Mouse (Mus musculus) embryonic facial prominence, embryonic 10.5 days (tissue): ENCODE data around the gene Strip1. TPM values are rescaled to one million over a fixed set of nuclear protein-coding genes. Genes with fewer than 3 reads are reported as not detected.
A peak's percentile ranks its signal among the peaks of the same experiment; 100 is the strongest.
"Not testable (repeated sequence)": the region's sequence is repeated elsewhere in the genome, so short reads cannot be mapped to it uniquely, and the experiment has no call there.

ENCODE experiments used
- DNase-seq: peaks from one replicate; pipeline ENCODE4 v3.0.0-alpha.2; 2017; ENCODE audit warnings: low spot score
- H3K27ac ChIP-seq: fragments of 300-500 bp; sonication (generic); replicated peaks from 2 replicates; pipeline ENCODE4 v1.5.1; 2016; ENCODE audit warnings: mild to moderate bottlenecking
- H3K27me3 ChIP-seq: fragments of 300-500 bp; sonication (generic); replicated peaks from 2 replicates; pipeline ENCODE4 v1.6.1; 2016; ENCODE audit warnings: low read depth, mild to moderate bottlenecking; ENCODE audit not compliant: poor library complexity, severe bottlenecking
- H3K36me3 ChIP-seq: fragments of 300-500 bp; sonication (generic); replicated peaks from 2 replicates; pipeline ENCODE4 v1.6.1; 2016; ENCODE audit warnings: mild to moderate bottlenecking, moderate library complexity
- H3K4me1 ChIP-seq: fragments of 300-500 bp; sonication (generic); 2 replicates; pipeline ENCODE4 v1.6.1; 2016
- H3K4me3 ChIP-seq: fragments of 300-500 bp; sonication (generic); 2 replicates; pipeline ENCODE4 v1.5.1; 2016; ENCODE audit warnings: mild to moderate bottlenecking, moderate library complexity
- H3K9me3 ChIP-seq: fragments of 300-500 bp; sonication (generic); 2 replicates; pipeline ENCODE4 v1.6.1; 2016; ENCODE audit warnings: mild to moderate bottlenecking
- WGBS: fragments of 180-500 bp; shearing (Covaris S2); methylation state at CpG from one replicate; pipeline ENCODE4 v1.1.7; 2016; 5-methylcytosine and 5-hydroxymethylcytosine counted together
- polyA plus RNA-seq: library from polyadenylated mRNA; unstranded; fragments of >200 nt; fragmentation: Nextera tagmentation; extraction: Ambion mirVana; gene quantifications from 2 replicates; pipeline ENCODE4 v1.2.1, GENCODE M21; 2016

The Strip1 gene
- polyA plus RNA-seq, 1 experiment from 2014 or later = 70.0 TPM

DNA sequence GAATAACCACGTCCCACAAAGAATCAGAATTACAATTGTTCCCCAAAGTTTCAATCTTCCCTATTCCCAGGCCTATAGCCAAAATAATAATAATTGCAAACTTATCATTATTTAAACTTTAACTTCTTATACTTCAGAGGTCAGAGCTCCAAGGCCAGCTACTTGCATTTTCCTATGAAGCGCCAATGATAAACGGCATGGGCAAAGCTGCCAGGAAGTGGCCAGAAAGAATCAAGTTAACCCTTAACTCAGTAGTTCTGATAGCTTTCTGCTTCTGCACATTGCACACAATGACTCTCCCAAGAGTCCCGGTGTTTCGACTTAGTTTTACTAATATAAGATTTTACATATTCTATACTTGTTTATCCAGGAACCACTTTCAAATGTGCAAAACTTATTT lies 18.8 kb upstream of the Strip1 start:
- not testable (repeated sequence) for H3K4me1 ChIP-seq, H3K9me3 ChIP-seq, H3K36me3 ChIP-seq, H3K27me3 ChIP-seq, H3K4me3 ChIP-seq, DNase-seq, H3K27ac ChIP-seq
- 80% methylated on average over 5 of the region's 5 CpGs for WGBS

DNA sequence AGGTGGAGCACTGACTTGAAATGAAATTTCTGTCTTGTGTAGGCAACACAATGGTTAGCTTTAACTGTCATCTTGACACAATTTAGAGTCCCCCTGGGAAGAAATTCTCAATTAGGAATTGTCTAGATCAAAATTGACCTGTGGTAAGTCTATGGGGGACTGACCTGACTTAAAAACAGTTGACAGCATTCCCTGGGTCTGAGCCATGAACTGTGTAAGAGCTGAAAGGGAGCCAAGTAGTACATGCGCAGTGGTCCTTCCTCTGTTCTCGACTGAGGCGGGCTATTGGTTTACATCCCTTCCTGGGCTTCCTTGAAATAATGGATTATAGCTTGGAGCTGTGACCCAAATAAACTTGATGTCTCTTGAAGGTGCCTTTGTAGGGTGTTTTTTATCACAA lies 15.5 kb upstream of the Strip1 start:
- no peak overlapping the region for H3K27ac ChIP-seq
- H3K36me3 ChIP-seq = no peaks in the 10 kb centered on the region
- WGBS = 93% methylated on average over 3 of the region's 3 CpGs
- H3K27me3 ChIP-seq = no peaks in the 10 kb centered on the region
- no peak for DNase-seq
- H3K4me3 ChIP-seq = no peak overlapping the region
- H3K4me1 ChIP-seq = peaks cover 4% of the 10 kb centered on the region; the same call in 1 of the 2 replicates
- H3K9me3 ChIP-seq = no peaks in the 10 kb centered on the region

DNA sequence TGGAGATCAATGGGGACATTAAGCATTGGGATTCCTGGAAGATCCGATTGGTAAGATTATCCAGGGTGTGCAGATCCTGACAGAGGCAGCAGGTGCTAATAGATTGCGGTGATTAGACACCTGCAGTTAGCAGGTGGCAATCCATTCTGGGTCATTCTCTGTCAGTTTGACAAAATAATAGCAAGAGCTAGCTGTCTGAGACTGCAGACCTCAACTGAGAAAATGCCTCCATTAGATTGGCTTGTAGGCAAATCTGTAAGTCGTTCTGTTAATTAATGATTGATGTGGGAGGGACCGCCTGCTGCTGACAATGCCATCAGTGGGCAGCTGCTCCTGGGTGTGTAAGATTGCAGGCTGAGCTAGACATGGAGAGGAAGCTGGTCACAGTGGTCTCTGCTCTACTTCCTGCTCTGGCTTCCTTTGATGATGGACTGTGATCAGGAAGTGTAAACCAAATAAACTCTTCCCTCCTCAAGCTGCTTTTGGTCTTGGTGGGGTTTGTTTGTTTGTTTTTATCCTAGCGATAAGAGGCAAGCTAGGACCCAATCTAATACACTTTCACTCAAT lies 6.2 kb upstream of the Strip1 start:
- no peak for DNase-seq
- 73% methylated on average over 5 of the region's 5 CpGs for WGBS
- Histone ChIP-seq H3K4me3 (no peak overlapping the region), H3K9me3 (no peaks in the 10 kb centered on the region), H3K27ac (no peak overlapping the region), H3K36me3 (no peaks in the 10 kb centered on the region), H3K4me1 (peaks cover 4% of the 10 kb centered on the region; the same call in 1 of the 2 replicates), H3K27me3 (no peaks in the 10 kb centered on the region)

- H3K27me3 ChIP-seq = no peaks in the 10 kb centered on the region
- H3K36me3 ChIP-seq = no peaks in the 10 kb centered on the region
- H3K27ac ChIP-seq = no peak overlapping the region
- peaks cover 11% of the 10 kb centered on the region for H3K4me1 ChIP-seq
- DNase-seq = no peak
- WGBS = 85% methylated on average over 3 of the region's 3 CpGs
- H3K9me3 ChIP-seq = no peaks in the 10 kb centered on the region
- no peak overlapping the region for H3K4me3 ChIP-seq
These were observed 4.7 kb upstream of the Strip1 start for GRCm38 (mm10) chr3:107636236-107636635.

DNA sequence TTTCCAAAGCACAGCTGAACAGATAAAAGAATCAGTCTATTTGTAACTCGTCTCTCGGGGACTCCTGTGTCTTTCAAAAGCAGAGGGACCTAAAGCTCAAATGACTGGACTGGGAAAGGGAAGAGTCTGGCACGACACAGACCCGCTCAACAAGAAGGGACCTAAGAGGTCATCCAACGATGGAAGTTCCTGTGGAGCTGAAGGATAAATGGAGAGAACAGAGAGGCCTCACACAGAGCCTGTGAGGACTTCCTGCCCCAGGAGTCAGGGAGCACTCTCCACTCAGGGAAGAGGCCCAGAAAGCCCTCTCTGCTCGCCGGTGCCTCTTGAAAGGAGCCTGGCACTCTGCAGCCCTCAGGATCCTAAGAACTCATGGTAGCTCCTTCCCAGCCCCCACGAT lies 4.3 kb upstream of the Strip1 start:
- Histone ChIP-seq H3K27ac (no peak overlapping the region), H3K9me3 (no peaks in the 10 kb centered on the region), H3K27me3 (no peaks in the 10 kb centered on the region), H3K36me3 (no peaks in the 10 kb centered on the region), H3K4me1 (peaks cover 12% of the 10 kb centered on the region), H3K4me3 (no peak overlapping the region)
- no peak for DNase-seq
- WGBS = 57% methylated on average over 8 of the region's 8 CpGs

DNA sequence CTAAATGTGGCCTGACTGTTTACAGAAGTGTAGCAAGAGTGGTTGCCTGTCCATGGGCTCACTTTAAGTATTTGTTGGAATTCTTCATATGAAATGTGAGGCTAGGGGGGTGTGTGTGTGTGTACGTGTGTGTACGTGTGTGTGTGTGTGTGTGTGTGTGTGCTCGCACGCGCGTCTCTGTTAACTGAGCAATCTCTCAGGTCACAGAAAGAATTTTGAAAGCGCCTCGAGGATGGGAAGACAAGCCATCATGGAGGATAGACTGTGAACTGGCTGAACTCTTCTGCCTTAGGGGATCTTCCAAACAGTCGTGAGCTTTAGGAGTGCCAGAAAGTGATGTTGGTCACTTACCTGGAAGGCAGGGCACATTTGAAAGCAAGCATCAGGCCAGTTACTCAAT lies 2.4 kb upstream of the Strip1 start:
- H3K4me3 ChIP-seq = no peak overlapping the region
- peaks cover 26% of the 10 kb centered on the region for H3K4me1 ChIP-seq
- DNase-seq = no peak
- H3K36me3 ChIP-seq = peaks cover 9% of the 10 kb centered on the region
- H3K27ac ChIP-seq = no peak overlapping the region
- WGBS = 93% methylated on average over 9 of the region's 9 CpGs
- no peaks in the 10 kb centered on the region for H3K9me3 ChIP-seq
- no peaks in the 10 kb centered on the region for H3K27me3 ChIP-seq

DNA sequence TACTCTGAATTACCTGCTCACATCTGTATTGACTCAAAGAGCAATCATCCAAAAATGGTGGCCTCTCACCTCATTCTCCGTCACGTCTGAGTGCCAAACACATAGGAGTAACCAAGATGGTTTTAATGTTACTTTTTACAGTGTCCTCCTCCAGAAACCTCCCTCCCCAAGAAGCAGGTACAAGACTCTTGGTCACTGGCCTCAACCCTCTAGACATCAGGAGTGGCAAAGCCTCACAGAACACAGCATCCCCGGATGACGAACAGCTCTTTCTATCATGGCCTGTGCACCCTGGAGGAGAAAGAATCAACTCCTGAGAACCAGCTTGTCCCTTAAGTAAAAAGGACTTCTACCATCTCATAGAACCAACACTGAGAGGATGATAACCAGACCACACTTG lies 1.3 kb upstream of the Strip1 start:
- Histone ChIP-seq H3K4me1 (peaks cover 26% of the 10 kb centered on the region), H3K27me3 (no peaks in the 10 kb centered on the region), H3K36me3 (peaks cover 20% of the 10 kb centered on the region), H3K4me3 (no peak overlapping the region), H3K9me3 (no peaks in the 10 kb centered on the region), H3K27ac (no peak overlapping the region)
- no peak for DNase-seq
- 92% methylated on average over 4 of the region's 4 CpGs for WGBS

- under 1% methylated on average over 48 of the region's 48 CpGs for WGBS
- no peaks in the 10 kb centered on the region for H3K9me3 ChIP-seq
- H3K27ac ChIP-seq = peak within 1 kb of the TSS; percentile 99
- peaks cover 39% of the 10 kb centered on the region for H3K36me3 ChIP-seq
- H3K4me3 ChIP-seq = peak within 1 kb of the TSS; percentile 100
- no peak for DNase-seq
- peaks cover 24% of the 10 kb centered on the region for H3K4me1 ChIP-seq
- no peaks in the 10 kb centered on the region for H3K27me3 ChIP-seq
These were observed 592 bp downstream of the Strip1 start, which contains the start of gene Gm10961 for GRCm38 (mm10) chr3:107630682-107631522. TSS of gene Gm10961 (plus strand) at chr3:107631322.

DNA sequence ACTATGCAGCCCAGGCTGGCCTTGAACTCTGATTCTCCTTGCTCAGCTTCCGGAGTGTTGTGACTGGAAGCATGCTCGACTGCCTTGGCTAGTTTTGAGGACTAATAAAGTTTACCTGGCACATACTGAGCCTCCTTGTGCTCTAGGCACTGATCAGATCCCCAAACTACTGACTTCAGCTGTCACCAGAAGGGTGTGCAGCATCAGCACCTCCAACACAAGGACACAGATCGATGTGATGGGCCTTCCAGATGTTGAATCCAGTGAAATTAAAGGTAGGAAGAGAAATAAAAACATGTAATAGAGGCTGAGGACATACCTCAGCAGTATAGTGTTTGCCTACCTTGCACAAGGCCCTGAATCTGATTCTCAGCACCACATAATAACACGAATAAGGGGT lies 2.1 kb downstream of the Strip1 start:
- no peak for DNase-seq
- Histone ChIP-seq H3K27ac (no peak overlapping the region), H3K27me3 (no peaks in the 10 kb centered on the region), H3K36me3 (peaks cover 54% of the 10 kb centered on the region), H3K9me3 (no peaks in the 10 kb centered on the region), H3K4me3 (no peak overlapping the region; the same call in 1 of the 2 replicates), H3K4me1 (peaks cover 22% of the 10 kb centered on the region)
- WGBS = 94% methylated on average over 4 of the region's 4 CpGs

- no peak overlapping the region for H3K4me3 ChIP-seq
- no peaks in the 10 kb centered on the region for H3K27me3 ChIP-seq
- H3K27ac ChIP-seq = no peak overlapping the region
- WGBS = 94% methylated on average over 2 of the region's 2 CpGs
- peaks cover 22% of the 10 kb centered on the region for H3K4me1 ChIP-seq
- DNase-seq = no peak
- H3K36me3 ChIP-seq = peaks cover 63% of the 10 kb centered on the region
- no peaks in the 10 kb centered on the region for H3K9me3 ChIP-seq
These were observed 2.9 kb downstream of the Strip1 start for GRCm38 (mm10) chr3:107628551-107628950.

GRCm38 (mm10) chr3:107627641-107628040 lies 3.9 kb downstream of the Strip1 start:
- peaks cover 72% of the 10 kb centered on the region for H3K36me3 ChIP-seq
- H3K9me3 ChIP-seq = no peaks in the 10 kb centered on the region
- DNase-seq = no peak
- no peak overlapping the region for H3K27ac ChIP-seq
- 92% methylated on average over 7 of the region's 7 CpGs for WGBS
- peaks cover 22% of the 10 kb centered on the region for H3K4me1 ChIP-seq
- no peaks in the 10 kb centered on the region for H3K27me3 ChIP-seq
- H3K4me3 ChIP-seq = no peak overlapping the region

DNA sequence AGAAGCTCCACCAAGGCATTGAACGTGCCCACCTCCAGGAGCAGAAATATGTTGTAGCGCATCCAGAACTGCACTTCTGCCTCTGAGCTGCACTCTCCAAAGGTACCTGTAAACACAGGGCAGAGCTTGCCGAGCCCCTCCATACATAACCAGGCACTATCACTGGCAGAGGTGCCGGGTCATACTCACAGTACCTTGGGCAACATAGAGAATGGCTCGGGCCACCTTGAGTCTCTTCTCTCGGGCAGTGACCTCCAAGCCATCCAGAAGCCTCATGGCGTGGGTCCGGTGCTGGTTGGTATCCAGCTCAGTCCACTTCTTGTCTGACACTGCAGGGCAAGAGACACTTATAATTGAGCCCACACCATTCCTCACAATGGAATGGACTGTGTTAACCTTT lies 4.7 kb downstream of the Strip1 start:
- Histone ChIP-seq H3K27me3 (no peaks in the 10 kb centered on the region), H3K9me3 (no peaks in the 10 kb centered on the region), H3K4me3 (no peak overlapping the region), H3K36me3 (peaks cover 81% of the 10 kb centered on the region), H3K27ac (no peak overlapping the region), H3K4me1 (peaks cover 16% of the 10 kb centered on the region)
- no peak for DNase-seq
- 95% methylated on average over 8 of the region's 8 CpGs for whole genome bisulfite sequencing

DNA sequence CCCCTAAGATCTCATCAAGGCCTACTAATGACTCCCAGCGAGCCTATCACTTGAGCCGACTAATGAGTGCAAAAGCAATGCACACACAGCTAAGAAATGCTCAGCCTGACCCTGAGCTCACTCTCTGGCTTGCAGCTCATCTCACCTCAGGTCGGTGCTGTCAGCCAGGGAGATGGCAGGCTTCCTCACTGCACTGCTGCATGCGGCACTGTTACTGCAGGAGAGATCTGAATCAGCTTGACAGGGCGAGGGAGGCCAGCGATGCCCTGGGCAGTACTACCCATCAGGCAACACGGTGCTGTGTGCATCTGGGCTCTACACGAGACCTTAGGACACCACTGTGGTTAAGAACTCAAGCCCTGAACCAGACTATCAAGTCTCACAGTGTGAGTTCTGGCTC lies 6.0 kb downstream of the Strip1 start:
- Histone ChIP-seq H3K36me3 (peaks cover 93% of the 10 kb centered on the region), H3K9me3 (no peaks in the 10 kb centered on the region), H3K4me3 (no peak overlapping the region), H3K27me3 (no peaks in the 10 kb centered on the region), H3K4me1 (peaks cover 11% of the 10 kb centered on the region), H3K27ac (no peak overlapping the region)
- 93% methylated on average over 8 of the region's 8 CpGs for whole genome bisulfite sequencing
- no peak for DNase-seq
